Mouse (Mus musculus) spleen, postnatal 36 days (tissue): ENCODE data around the gene Ccdc157.
"Not testable (repeated sequence)": the region's sequence is repeated elsewhere in the genome, so short reads cannot be mapped to it uniquely, and the experiment has no call there.

Experiments
- DNase-seq, 2 experiments: peaks; one replicate each; pipeline ENCODE4 v3.0.0; 2022; ENCODE audit warnings: low spot score in 2 of 2, mixed read lengths in 1 of 2

Gene Ccdc157

GRCm38 (mm10) chr11:4133450-4133849 lies 26.6 kb downstream of the Ccdc157 start:
- DNase-seq, result no peak

DNA sequence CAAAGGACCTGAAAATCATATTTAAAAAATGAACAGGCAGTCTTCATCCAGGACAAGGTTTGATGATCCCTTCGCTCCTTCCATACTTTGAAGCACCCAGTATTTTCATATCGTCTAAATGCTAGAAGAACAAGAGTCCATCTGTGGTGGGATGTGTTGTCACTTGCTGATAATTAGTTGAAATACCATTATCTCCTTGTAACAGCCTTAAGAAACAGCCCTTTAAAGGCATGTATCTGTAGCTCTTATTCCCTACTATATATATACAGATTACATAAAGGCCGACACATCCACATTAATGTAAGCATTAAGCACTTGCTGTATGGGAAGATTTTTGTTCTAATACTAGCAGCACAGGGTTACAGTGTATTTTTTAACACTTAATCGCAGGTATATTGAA lies 31.6 kb downstream of the Ccdc157 start:
- DNase-seq, result not testable (repeated sequence)

GRCm38 (mm10) chr11:4127059-4127458 lies 33.0 kb downstream of the Ccdc157 start:
- no peak for DNase-seq

DNA sequence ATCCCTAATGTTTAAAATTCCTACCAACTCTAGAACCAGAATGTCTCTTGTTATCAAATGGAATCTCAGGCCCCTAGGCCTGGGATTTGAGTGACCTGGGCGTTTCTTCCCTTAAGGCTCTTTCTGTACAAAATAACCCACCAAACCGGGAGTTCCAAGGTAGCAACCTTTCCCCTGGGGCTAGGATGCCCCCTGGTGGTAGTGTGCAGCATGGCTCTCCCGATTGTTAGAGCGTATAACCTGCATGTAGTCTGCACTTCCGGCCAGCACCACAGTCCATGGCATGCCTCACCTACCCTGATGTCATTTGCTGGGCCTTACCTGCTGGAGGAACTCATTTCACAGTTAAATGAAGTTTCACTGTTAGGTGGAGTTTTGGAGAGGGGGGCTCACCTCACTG lies 36.2 kb downstream of the Ccdc157 start:
- peak in 1 of 2 experiments; percentile 31 for DNase-seq

- peak; percentile 51 to 52 for DNase-seq
These were observed 37.1 kb downstream of the Ccdc157 start, which contains the start of gene Sec14l2 for GRCm38 (mm10) chr11:4122742-4123579. Gene Sec14l2 (minus strand): TSS chr11:4123415.

GRCm38 (mm10) chr11:4122226-4122625 lies 37.9 kb downstream of the Ccdc157 start:
- DNase-seq, result no peak

DNA sequence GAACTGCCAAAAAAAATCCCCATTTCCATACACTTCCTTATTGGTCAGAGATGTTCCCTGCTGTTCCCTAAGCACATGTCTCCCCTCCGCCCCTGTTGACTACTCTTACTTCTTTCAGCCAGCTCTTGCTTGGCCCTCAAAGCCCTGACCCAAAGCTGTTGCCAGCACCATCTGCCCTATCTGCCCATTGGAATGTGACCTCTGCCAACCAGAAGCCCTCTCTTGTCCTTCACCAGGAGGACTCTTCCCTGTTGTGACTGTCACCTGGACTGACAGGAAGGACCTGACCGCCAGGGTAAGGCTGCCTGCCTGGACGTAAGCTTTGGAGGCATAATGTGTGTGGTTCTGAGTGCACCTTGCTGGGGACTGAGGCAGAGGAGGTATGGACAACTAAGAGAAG lies 38.4 kb downstream of the Ccdc157 start:
- no peak for DNase-seq

DNA sequence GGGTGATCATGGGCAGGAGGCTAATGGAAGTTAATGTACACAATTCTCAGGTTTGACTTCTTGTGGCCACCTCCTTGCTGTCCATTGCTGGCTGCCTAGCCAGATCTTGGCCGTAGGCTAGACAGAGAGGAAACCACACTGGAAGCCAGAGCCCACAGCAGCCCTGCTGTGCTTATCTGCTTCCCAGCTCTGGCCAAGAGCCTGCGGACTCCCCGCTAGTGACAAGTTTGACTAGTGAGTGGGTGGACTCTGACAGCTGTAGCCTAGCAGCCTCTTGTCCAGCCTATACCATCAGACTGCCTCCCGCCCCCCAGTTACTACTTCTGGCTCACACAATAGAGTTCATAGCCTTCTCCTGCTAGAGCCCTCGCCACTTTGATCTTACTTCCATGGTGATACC lies 40.5 kb downstream of the Ccdc157 start:
- no peak for DNase-seq

- DNase-seq, result peak; percentile 29 to 63
These were observed 41.8 kb downstream of the Ccdc157 start for GRCm38 (mm10) chr11:4118081-4118921.

DNA sequence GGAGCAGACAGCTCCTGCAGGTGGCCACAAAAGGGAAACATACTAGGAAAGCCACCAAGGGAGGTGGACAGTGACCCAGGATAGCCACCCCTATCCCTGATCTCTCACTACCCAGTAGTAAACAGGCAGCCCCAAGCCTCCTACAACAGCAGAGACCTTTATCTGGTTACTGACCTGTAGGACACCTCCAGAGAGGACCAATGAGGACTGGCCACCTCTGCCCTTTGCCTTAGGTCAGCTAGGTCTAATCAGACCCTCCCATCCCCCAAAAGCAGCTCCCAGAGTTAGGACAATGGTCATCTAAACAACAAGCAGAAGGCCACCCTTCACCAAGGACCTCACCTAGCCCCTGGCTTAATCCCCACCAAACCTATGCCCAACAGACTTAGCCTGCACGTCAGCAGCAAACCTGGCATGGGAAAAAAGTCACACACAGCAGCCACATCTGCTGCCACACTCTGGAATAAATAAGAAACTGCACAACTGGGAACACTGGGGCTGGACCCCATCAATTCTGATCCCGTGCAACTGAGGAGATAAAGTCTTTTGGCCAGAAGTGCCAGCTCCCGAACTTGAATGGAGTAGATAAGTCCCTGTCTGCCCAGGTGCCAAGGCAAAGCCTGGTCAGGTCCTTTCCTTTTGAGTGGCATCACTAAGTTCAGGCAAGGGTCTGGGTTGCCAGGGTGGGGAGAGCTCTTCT lies 42.6 kb downstream of the Ccdc157 start:
- peak in 1 of 2 experiments; percentile 34 for DNase-seq

DNA sequence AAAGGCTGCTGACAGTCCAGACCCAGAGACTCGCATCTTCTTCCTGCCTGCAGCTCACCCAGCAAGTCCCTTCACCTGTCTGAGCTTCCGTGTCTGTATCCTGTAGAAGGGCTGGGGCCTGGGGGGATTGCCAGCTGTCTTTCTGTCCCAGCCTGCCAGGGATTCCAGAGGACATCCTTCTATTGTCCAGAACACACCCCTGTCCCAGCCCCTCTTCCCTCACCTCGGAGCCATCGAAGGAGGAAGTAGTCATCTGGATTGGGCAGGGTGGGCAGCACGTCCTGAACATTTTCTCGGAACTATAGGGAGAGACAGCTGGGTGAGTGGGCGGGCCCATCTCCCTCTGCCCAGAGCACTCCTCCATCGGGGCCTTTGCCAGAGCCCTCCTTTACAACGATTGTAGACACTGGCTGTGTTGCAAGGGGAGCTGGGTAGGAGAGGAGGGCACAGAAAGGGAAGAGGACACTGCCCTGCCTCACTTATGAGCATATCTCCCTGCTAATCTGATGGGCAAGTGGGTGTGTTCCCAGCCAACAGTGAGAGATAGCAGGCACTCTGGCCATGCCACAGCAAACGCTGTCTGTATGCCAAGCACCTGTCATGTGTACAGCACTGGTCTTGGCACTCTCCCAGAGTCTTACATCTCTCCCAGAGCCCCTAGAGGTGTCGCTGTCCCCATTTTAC lies 43.5 kb downstream of the Ccdc157 start:
- DNase-seq, result peak; percentile 39 to 51

GRCm38 (mm10) chr11:4115407-4115806 lies 44.7 kb downstream of the Ccdc157 start:
- DNase-seq, result no peak

- DNase-seq, result not testable (repeated sequence)
These were observed 45.6 kb downstream of the Ccdc157 start for GRCm38 (mm10) chr11:4114541-4114940.

DNA sequence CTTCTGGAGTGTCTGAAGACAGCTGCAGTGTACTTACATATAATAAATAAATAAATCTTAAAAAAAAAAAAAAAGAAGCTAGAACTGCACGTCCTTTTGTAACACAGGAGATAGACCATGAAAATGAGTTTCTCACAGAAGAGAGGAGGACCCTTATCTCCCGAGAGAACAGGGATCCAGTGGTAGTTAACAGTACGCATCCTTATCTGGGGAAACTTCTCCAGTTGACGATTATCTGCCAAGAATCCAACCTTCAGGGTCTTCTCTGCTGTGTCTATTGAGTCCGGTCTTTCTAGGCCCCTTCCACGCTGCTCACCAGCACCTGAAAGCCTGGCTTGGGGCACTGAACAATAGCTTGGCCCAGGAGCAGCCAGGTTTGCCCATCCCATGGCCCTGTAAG lies 46.1 kb downstream of the Ccdc157 start:
- DNase-seq, result no peak

GRCm38 (mm10) chr11:4113496-4113895 lies 46.6 kb downstream of the Ccdc157 start:
- DNase-seq, result no peak

DNA sequence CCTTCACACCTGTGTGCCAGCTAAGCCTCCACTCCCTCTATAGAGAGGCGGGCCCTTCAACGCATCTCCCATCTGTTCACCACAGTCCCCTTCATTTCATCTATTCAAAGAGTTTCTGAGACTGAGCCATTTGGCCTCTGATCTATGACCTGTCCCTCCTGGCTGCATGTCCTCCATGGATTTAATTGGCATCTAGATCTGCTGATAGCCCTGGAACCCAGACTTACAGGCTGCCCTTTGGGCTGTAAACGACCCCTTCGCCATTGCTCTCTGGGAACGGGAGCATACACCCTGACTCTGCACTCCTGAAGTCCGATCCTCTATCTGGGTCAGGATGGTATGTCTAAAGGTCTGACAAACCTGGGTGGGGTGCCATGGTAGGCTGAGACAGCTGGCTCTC lies 47.2 kb downstream of the Ccdc157 start:
- DNase-seq, result no peak

- DNase-seq, result no peak
These were observed 48.1 kb downstream of the Ccdc157 start for GRCm38 (mm10) chr11:4112033-4112432.

GRCm38 (mm10) chr11:4108691-4109090 lies 51.4 kb downstream of the Ccdc157 start:
- DNase-seq, result no peak

- DNase-seq, result not testable (repeated sequence)
These were observed 52.2 kb downstream of the Ccdc157 start for GRCm38 (mm10) chr11:4107901-4108300.

DNA sequence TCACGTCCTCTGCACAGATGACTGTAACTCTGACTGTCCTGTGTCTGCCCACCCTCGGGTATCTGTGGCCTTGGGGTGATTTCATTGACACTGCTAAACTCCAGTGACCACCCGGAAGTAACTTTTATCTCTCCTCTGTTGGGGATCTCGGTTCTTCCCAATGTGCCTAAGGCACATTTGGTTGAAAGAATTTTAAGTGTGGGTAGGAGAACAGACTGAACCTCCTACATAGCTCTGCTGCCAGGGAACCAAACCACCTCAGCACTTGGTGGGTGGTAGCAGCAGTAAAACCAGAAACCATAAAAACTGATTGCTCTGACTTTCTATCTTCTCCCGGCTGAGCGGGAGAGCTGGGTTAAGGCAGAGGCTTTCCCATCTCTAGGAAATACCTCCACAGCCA lies 54.6 kb downstream of the Ccdc157 start:
- DNase-seq, result no peak

- DNase-seq, result no peak
These were observed 55.1 kb downstream of the Ccdc157 start for GRCm38 (mm10) chr11:4104989-4105388.
